Mouse (Mus musculus) hindbrain, embryonic 12.5 days (tissue): ENCODE data around the gene Gopc. TPM values are rescaled to one million over a fixed set of nuclear protein-coding genes. Genes with fewer than 3 reads are reported as not detected.

ENCODE experiments used
- ATAC-seq: fragments of 200-750 bp; cut with Nextera tagmentation; 2 replicates; pipeline ENCODE4 v1.8.0; 2017; ENCODE audit warnings: moderate TSS enrichment; ENCODE audit not compliant: low FRiP score
- H3K27ac ChIP-seq: fragments of 300-500 bp; sonication (generic); 2 replicates; pipeline ENCODE4 v1.5.1; 2016; ENCODE audit warnings: mild to moderate bottlenecking
- H3K27me3 ChIP-seq: fragments of 300-500 bp; sonication (generic); 2 replicates; pipeline ENCODE4 v1.6.1; 2016; ENCODE audit warnings: mild to moderate bottlenecking
- H3K36me3 ChIP-seq: fragments of 300-500 bp; sonication (generic); 2 replicates; pipeline ENCODE4 v1.6.1; 2016; ENCODE audit warnings: mild to moderate bottlenecking
- H3K4me1 ChIP-seq: fragments of 300-500 bp; sonication (generic); 2 replicates; pipeline ENCODE4 v1.6.1; 2016
- H3K4me2 ChIP-seq: fragments of 300-500 bp; sonication (generic); replicated peaks from 2 replicates; pipeline ENCODE4 v1.6.1; 2016; ENCODE audit warnings: mild to moderate bottlenecking
- H3K4me3 ChIP-seq: fragments of 300-500 bp; sonication (generic); 2 replicates; pipeline ENCODE4 v1.5.1; 2016; ENCODE audit warnings: mild to moderate bottlenecking
- H3K9ac ChIP-seq: fragments of 300-500 bp; sonication (generic); 2 replicates; pipeline ENCODE4 v1.6.1; 2016; ENCODE audit warnings: mild to moderate bottlenecking, moderate library complexity
- H3K9me3 ChIP-seq: fragments of 300-500 bp; sonication (generic); replicated peaks from 2 replicates; pipeline ENCODE4 v1.6.1; 2016; ENCODE audit warnings: mild to moderate bottlenecking
- WGBS: fragments of 180-500 bp; shearing (Covaris S2); methylation state at CpG from one replicate; pipeline ENCODE4 v1.1.7; 2016; 5-methylcytosine and 5-hydroxymethylcytosine counted together
- polyA plus RNA-seq: library from polyadenylated mRNA; unstranded; fragments of >200 nt; fragmentation: Nextera tagmentation; extraction: Ambion mirVana; gene quantifications from 2 replicates; pipeline ENCODE4 v1.2.1, GENCODE M21; 2016

The Gopc gene
- polyA plus RNA-seq, 1 experiment from 2014 or later: 30.4 TPM

DNA sequence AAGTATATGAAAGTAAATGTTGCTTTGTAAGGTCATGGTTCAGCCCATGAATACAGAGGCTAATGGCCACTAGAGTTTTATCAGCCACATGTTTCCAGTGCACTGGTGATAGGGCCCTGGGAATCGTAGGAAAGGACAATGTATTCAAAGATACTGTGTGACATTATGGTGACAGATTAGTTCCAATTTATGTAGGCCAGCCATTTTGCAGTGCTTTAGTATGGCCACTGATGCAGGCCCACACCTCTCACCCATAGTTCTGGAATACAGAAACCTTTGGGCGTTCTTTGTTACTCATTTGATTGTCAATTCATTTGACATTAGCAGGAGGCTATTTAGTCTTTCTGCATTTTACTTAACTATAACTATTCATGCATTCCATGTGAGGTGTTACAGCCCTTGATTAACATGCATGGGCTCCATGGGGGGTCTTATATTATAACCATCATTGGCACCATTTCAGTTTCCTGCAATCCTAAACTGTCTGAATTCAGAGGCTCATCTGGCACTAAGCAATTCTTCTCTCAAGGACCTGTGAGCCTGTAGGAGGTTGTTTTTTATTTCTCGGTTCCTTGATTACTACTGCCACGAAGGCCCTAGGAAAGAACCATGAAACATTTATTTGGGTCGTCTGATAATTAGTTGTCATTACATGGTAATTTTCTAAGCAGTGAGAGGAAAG is 93.9 kb downstream of the Gopc start:
- ATAC-seq: peak; percentile 54; the same call in 1 of the 2 replicates
- Histone ChIP-seq H3K27me3 (no peaks in the 10 kb centered on the region), H3K4me1 (no peaks in the 10 kb centered on the region), H3K9ac (no peak overlapping the region), H3K9me3 (no peaks in the 10 kb centered on the region), H3K36me3 (0 out of 2 replicates have a peak, but pooled peaks cover 3% of the 10 kb centered on the region), H3K27ac (no peak overlapping the region), H3K4me3 (no peak overlapping the region), H3K4me2 (no peak overlapping the region)
- 64% methylated on average over 5 of the region's 5 CpGs for WGBS

Other genes starting within 250 kb of the Gopc start
- gene Ros1, start 186.9 kb downstream of the Gopc start, polyA plus RNA-seq: not detected in 2 replicates
- 25.9 and 27.5 TPM in 2 replicates for gene Dcbld1, start 148.5 kb downstream of the Gopc start, polyA plus RNA-seq
- not detected in 2 replicates for gene Gm26741, start 23.4 kb downstream of the Gopc start, polyA plus RNA-seq
- gene Nepn, start 6.8 kb upstream of the Gopc start, polyA plus RNA-seq: not detected in 2 replicates
- gene Nus1, start 35.4 kb upstream of the Gopc start, polyA plus RNA-seq: 19.2 and 20.1 TPM in 2 replicates